Mouse (Mus musculus) WW6 (cell line): ENCODE data around the gene Ddt.
"Not testable (repeated sequence)": the region's sequence is repeated elsewhere in the genome, so short reads cannot be mapped to it uniquely, and the experiment has no call there.

Source experiments
- DNase-seq: peaks from one replicate; pipeline ENCODE4 v3.0.0-alpha.2; 2013; ENCODE audit warnings: low read depth, low spot score

Gene Ddt

DNA sequence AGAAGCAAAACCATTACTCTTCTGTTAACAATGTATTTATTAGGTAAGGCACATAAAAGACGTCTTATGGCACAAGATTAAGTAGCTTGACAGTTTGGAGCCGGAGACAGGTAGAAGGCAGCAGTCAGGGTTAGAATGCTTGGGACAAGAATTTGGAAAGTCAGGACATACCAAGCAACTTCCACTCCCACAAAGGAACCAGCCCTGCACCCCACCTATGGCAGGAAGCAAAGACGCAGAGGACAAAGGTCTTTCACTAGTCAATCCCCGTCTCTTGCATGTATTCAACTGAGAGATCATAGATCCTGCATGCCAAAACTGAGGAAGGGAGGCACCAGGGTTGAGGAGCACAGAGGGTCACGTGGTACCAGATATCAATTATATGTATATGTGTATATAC is 888 bp upstream of the Ddt start:
- no peak for DNase-seq

- not testable (repeated sequence) for DNase-seq
Observed at GRCm38 (mm10) chr10:75767756-75768155, 5.5 kb downstream of the Ddt start.

DNA sequence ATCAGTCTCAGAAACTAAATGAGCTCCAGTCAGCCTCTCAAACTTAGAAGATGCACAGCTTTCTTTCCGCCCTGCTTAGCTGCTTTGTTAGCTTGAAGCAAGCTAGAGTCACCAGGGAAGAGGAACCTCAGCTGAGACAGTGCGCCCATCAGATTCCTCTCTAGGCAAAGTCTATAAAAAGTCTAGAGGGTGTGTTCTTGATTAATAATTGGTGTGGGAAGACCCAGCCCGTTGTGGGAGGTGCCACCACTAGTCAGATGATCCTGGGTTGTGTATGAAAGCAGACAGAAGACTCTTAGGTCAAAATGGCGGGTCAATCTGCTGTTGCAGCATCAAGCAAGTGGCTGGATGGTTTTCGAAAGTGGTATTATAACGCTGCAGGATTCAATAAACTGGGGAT is 6.4 kb downstream of the Ddt start:
- no peak for DNase-seq

DNA sequence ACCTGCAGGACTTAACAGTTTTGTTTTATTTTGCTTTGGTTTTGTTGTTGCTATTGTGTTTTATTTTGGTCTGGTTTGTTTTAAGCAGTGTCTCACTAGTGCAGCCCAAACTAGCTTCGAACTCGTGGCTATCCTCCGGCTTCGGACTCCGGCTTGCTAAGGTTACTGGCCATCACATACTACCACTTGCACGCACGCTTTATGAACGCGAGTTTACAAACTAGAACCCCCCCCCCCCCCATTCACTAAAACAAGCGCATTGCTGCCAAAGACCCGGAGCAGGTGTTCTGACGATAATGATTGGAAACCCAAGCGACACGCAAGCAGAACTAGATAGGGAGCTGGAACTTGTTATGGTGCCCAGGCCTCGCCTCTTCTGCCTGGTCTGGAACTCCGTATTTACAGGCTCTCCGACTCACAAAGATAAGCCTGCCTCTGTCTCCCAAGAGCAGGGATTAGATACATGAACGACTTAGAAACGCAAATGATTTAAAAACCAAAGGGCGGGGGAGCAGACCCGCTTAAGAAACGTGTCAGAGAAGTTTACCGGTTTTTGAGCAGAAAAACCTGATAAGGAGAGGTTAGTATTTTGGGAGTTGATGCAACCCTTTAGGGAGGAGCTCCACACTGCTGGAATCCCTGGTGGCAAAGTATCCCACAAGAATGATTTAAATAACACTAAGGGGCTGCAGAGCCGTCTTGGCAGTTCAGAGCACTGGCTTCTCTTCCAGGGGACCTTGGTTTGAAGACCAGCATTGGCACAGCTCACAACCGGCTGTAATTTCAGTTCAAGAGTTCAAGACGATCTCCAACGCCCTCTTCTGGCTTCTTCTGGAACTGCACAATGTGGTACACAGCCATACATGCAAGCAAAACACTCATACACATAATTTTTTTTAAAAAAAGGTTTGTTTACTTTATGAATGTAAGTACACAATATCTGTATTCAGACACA is 8.4 kb downstream of the Ddt start:
- DNase-seq: no peak

GRCm38 (mm10) chr10:75763682-75764518 is 9.3 kb downstream of the Ddt start, which contains the start of gene Cabin1:
Cabin1 (minus strand) TSS chr10:75764341.
- DNase-seq: peak; percentile 97

- DNase-seq: no peak
Observed at GRCm38 (mm10) chr10:75762413-75762812, 10.8 kb downstream of the Ddt start.

- DNase-seq: no peak
Observed at GRCm38 (mm10) chr10:75760311-75760710, 12.9 kb downstream of the Ddt start.

DNA sequence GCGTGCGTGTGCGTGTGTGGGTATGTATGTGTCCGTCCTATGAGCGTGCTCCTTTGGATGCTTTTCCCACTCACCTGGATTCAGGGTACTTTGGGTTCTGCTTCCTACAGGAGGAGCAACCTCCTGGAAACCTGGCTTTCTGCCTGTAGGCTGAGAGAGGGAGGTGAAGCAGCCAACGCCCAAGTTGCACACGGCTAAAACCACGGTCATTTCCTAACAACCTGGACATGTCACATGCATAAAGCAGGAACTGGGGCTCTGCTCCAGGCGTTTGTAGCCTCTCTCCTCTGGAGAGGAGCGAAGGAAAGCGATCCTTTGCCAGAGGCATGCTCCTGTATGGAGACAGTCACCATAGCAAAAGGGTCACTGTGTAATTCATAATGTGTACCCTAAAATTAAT is 16.5 kb downstream of the Ddt start:
- DNase-seq: no peak

DNA sequence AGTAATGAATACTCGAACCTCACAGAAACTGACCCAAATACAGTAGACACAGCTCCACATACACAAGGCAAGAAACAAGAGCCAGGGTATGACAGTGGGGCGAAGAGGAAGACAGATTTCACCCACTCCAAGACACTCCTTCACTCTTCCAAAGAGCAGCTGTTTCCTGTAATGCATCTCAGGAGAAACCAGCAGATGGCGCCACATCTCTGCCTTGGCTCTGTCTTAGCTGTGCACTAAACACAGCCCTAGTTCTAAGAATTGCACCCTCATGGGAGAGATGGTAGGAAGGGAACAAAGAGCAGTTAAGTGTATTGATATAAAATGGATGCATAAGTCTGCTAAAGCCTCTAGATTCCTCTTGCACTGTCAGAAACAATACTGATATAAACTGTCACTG is 29.2 kb downstream of the Ddt start:
- DNase-seq: no peak

DNA sequence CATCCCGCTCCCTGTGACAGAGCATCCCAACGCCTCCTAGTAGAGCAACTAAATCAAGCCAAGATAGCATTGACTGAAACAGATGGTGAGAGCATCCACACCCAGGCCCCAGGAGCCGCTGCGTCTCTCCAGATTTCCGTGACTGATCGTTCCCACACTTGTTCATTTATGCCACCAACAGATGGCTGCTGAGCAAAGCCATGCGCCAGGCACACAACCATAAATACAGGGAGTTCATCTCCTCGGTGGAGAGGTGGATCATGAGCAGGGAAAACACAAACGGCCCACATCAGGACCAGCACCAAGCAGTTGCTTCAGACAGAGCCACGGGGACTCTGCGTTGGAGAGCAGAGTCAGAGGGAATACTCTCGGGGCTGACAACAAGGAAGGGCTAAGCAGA is 29.8 kb downstream of the Ddt start:
- DNase-seq: no peak

DNA sequence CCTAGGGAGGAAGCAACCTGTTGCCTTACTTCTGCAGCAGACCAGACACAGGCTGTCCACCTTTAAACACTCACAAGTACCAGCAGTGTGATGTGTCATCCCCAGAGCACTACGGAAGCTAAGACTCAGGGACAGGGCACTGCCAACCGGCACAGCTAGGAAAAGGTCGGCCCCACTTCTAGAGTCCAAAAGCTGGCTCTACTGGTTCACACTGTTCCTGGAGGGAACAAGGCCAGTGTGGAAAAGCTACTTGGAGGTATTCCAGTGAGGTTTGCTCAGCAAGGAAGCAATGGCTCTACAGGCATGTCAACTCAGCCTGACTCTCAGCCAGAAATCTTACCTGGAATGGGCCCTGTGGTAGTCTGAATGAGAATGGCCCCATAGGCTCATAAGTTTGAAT is 32.3 kb downstream of the Ddt start:
- DNase-seq: no peak

DNA sequence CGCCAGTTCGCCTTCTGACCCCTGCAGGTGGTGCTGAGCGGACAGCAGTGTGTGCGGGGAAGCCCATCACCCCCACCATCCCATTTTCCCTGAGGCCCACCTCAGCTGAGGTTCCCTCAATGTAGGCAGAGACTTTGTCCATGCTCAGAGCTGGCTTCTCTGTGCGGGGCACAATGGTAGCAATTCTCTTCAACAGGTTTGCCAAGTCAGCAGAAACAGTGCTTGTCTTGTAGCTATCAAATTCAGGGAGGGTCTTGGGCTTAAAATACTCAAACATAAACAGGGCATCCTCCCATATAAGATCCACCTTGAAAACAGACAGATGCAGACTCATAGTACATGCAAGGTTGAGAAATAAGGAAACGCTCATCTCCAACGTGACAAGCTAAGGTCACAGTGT is 47.8 kb downstream of the Ddt start:
- DNase-seq: no peak
